Mouse (Mus musculus) heart, postnatal 36 days (tissue): ENCODE measurements around the gene Gdpd2. TPM values are rescaled to one million over a fixed set of nuclear protein-coding genes. Genes with fewer than 3 reads are reported as not detected.

Source experiments
- DNase-seq, 2 experiments: peaks; one replicate each; pipeline ENCODE4 v3.0.0; 2021 to 2022
- intact Hi-C: fragments of 180-260 bp; cut with DNase I; formaldehyde crosslinking; loops from one replicate; pipeline ENCODE4 v1.15.1; 2025
- total RNA-seq, 2 experiments: library from RNA; stranded (reverse); gene quantifications; 2 replicates each; pipeline ENCODE4 v1.2.3; 2021

Gdpd2 gene
- total RNA-seq, 2 experiments from 2014 or later: not detected

DNA sequence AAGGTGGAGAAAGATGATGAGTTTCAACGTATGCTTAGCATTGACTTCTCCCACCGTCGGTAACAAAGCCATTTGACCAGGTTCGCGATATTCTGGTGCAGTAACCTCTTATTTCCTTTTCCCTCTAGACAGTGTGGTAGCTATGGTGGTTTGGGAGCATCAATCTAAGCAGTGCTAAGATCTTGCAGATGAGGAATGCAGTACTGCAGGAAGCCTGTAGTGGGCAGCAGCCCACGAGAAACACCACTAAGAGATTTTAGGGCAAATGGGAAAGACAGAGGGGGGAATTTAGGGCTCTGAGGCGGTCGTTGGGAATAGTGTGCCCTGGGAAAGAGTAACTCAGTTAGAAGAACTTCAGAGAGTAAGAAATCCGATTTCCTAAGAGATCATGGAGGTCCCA lies 46.8 kb downstream of the Gdpd2 start:
- intact Hi-C loops: loop anchor here (10.0 kb wide), 1 partner anchor 168 kb away; no protein-coding TSS in a partner anchor
- DNase-seq: peak; percentile 46 to 62

DNA sequence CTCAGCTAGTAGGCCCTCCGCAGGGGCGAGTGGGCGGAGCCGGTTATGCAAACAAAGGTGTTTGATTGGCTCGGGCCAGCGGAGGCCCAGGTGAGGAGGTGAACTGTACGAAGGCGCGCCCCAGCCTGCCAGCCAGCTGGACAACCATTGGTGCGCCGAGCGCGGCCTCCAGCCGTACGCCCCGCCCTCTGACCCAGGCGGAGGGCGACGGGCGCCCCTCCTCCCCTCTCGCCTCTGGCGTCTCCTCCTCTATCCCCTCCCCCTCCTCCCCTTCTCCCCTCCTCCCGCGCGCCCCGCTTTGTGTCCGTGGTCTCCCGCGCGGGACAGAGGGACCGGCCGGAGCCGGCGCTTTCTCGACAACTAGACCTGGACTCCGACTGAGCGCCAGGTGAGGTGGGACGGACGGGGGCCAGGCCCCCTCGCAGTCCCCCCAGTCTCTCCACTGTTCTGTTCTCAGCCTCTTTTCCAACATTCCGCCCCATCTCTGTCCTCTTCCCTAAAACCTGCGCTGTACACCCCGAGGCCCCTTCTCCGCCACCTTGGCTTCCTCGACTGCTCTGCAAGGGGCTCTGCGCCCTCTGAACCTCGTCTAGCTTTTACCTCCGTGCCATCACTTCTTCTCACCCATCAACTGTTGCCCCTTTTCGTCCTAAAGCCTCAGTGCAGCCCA lies 47.4 kb downstream of the Gdpd2 start:
- peak; percentile 36 to 64 for DNase-seq
- intact Hi-C loops: loop anchor here (10.0 kb wide), 1 partner anchor 168 kb away; no protein-coding TSS in a partner anchor

DNA sequence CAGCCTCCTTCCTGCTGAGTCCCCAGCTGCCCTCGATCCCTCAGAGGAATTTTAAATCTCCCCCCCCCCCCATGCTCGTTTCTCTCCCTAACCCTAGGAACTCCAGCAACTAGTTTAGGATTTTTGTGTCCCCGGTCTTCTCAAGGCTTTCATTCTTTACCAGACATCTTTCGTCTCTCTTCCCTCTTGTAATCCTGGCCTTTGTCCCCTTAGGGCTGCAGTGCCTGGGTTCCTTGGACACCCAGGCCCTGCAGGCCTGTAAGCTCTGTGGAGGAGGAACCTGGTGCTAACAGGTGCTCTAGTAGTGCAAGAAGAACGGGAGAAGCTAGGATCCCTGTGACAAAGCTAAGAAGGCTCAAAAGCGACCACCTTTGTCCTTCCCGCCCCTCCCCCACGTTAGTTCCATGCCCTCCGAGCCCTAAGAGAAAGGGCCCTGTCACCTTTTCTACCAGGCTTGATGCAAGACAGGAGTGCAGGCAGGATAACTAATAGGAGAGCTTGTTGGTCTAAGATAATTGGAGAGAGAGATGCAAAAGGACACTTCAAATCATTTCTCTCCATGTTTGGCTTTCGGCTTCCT lies 48.1 kb downstream of the Gdpd2 start:
- peak in 1 of 2 experiments; percentile 4 for DNase-seq
- intact Hi-C loops: loop anchor here (10.0 kb wide), 1 partner anchor 167 kb away; no protein-coding TSS in a partner anchor

DNA sequence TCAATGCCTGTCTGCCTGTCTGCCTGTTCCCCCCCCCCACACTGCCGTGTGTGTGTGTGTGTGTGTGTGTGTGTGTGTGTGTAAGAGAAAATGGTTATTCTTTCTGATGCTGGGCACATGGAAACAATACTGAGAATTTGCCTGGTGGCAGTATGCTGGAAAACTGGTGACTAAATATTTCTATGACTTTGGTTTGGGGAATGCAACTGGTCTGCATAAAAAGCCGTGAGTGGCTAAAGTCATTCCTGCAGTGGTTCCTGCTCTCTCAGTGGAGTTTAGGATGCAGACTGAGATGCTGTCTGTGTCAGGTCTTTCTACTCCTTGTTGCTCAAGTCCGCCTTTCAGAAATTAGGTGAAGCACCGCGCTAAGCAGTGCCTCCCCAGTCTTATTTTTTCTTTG lies 48.7 kb downstream of the Gdpd2 start:
- intact Hi-C loops: loop anchor here (10.0 kb wide), 1 partner anchor 166 kb away; no protein-coding TSS in a partner anchor
- no peak for DNase-seq

Other genes starting within 250 kb of the Gdpd2 start
- 10 to 100 TPM; 43.0 to 43.2 TPM for gene Igbp1, start 235.6 kb upstream of the Gdpd2 start, total RNA-seq
- not detected for gene Dgat2l6, start 205.0 kb upstream of the Gdpd2 start, total RNA-seq
- not detected for gene Awat1, start 157.6 kb upstream of the Gdpd2 start, total RNA-seq
- not detected for gene P2ry4, start 135.0 kb upstream of the Gdpd2 start, total RNA-seq
- gene Arr3, start 124.4 kb upstream of the Gdpd2 start, total RNA-seq: not detected
- under 1 TPM; 0.36 to 0.87 TPM for gene Kif4, start 104.1 kb upstream of the Gdpd2 start, total RNA-seq
- gene Pdzd11, start 103.3 kb upstream of the Gdpd2 start, total RNA-seq: 10 to 100 TPM; 25.8 to 28.3 TPM
- 1 to 10 TPM; 3.0 to 3.4 TPM for gene Dlg3, start 37.8 kb downstream of the Gdpd2 start, total RNA-seq